Mouse (Mus musculus) myocyte (in vitro differentiated cells): ENCODE measurements around the gene Mier3.

ENCODE experiments used
- CEBPB ChIP-seq: IDR thresholded peaks from 2 replicates; pipeline ENCODE4 v1.6.1; 2011; ENCODE audit warnings: mild to moderate bottlenecking, moderate library complexity; ENCODE audit not compliant: poor library complexity, insufficient read depth, severe bottlenecking
- TCF12 ChIP-seq: IDR thresholded peaks from one replicate; pipeline ENCODE4 v1.6.1; 2011; ENCODE audit warnings: mild to moderate bottlenecking, control low read depth; ENCODE audit not compliant: poor library complexity, insufficient read depth, severe bottlenecking

- TF ChIP-seq TCF12 (no peak), CEBPB (no peak)
Observed at GRCm38 (mm10) chr13:111656309-111656708, 24.5 kb upstream of the Mier3 start.
